Mouse (Mus musculus) colon, adult 2 months (tissue): ENCODE results near the gene Gm21028. TPM values are rescaled to one million over a fixed set of nuclear protein-coding genes. Genes with fewer than 3 reads are reported as not detected.

ENCODE experiments used
- polyA plus RNA-seq: library from polyadenylated mRNA; depleted of rRNA; stranded (reverse); fragments of >200 nt; gene quantifications from 2 replicates; pipeline ENCODE4 v1.2.3, GENCODE M21; 2012; rRNA removed

Gm21028 gene
- not detected in 2 replicates for polyA plus RNA-seq

GRCm38 (mm10) chr7:42578488-42578887 is at the start of gene Gm21028:
Gm21028 (minus strand) TSS chr7:42578588.

DNA sequence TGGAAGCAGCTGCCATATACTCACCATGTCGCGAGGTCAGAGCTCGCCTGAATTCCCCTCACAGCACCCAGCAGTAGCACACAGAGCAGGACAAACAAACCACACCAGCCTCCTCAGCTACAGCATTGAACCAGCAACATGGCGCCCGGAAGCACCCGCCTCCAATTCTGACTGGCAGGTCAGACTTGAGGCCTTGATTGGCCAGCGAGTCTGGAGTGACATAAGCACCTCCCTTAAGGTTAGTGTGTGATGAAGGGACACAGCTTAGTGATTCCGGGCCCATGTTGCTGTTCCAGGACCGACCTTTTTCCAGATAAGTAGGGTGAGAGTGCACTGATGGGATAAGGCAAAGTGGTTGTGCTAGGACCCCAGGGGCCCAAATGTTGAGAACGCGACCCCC is 14.0 kb upstream of the Gm21028 start, which contains the start of gene Zfp977:
Gene Zfp977, minus strand, starts transcription at position 135 of the 400 bp plus-strand sequence.

Other genes with a start within 250 kb of the Gm21028 start
- gene 4933421I07Rik, start 130.5 kb downstream of the Gm21028 start, polyA plus RNA-seq, result not detected in 2 replicates
- gene Zfp141, start 72.8 kb downstream of the Gm21028 start, polyA plus RNA-seq, result 2.4 and 2.5 TPM in 2 replicates
- 0.10 TPM in 1 of 2 replicates, not detected in the other for gene Zfp977, start 14.0 kb upstream of the Gm21028 start, polyA plus RNA-seq
- gene Zfp976, start 64.0 kb upstream of the Gm21028 start, polyA plus RNA-seq, result 0.13 and 0.25 TPM in 2 replicates
- gene Zfp975, start 114.2 kb upstream of the Gm21028 start, polyA plus RNA-seq, result 0.27 and 0.35 TPM in 2 replicates
- not detected in 2 replicates for gene Gm17067, start 148.4 kb upstream of the Gm21028 start, polyA plus RNA-seq
- not detected in 2 replicates for gene Vmn2r62, start 214.9 kb upstream of the Gm21028 start, polyA plus RNA-seq